Mouse (Mus musculus) telencephalon, adult 2 months (tissue): Measurements from ENCODE around the gene Mrpl51.
"Not testable (repeated sequence)": the region's sequence is repeated elsewhere in the genome, so short reads cannot be mapped to it uniquely, and the experiment has no call there.

Experiments used
- DNase-seq: peaks from one replicate; pipeline ENCODE4 v3.0.0-alpha.2; 2011; ENCODE audit warnings: low read depth, low spot score

The Mrpl51 gene

GRCm38 (mm10) chr6:125159773-125160557 lies 31.6 kb upstream of the Mrpl51 start:
- DNase-seq = no peak

GRCm38 (mm10) chr6:125160558-125160853 lies 31.1 kb upstream of the Mrpl51 start:
- no peak for DNase-seq

- DNase-seq = no peak
Observed at GRCm38 (mm10) chr6:125160854-125161760, 30.5 kb upstream of the Mrpl51 start.

GRCm38 (mm10) chr6:125161971-125162370 lies 29.6 kb upstream of the Mrpl51 start:
- not testable (repeated sequence) for DNase-seq

DNA sequence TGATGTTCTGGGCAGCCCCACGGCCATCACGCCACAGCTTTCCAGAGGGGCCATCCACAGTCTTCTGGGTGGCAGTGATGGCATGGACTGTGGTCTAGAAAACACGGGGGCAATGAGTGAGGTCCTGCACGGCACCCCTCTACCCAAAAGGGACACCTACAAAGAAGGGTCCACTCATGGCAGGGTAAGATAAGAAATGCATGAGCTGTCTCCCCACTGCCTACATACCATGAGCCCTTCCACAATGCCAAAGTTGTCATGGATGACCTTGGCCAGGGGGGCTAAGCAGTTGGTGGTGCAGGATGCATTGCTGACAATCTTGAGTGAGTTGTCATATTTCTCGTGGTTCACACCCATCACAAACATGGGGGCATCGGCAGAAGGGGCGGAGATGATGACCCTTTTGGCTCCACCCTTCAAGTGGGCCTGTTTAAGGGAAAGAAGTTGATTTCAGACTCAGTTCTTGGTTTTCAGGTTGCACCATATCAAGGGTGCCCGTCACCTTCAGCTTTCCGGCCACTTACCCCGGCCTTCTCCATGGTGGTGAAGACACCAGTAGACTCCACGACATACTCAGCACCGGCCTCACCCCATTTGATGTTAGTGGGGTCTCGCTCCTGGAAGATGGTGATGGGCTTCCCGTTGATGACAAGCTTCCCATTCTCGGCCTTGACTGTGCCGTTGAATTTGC lies 28.8 kb upstream of the Mrpl51 start:
- not testable (repeated sequence) for DNase-seq

GRCm38 (mm10) chr6:125163801-125164657 lies 27.6 kb upstream of the Mrpl51 start:
- no peak for DNase-seq

DNA sequence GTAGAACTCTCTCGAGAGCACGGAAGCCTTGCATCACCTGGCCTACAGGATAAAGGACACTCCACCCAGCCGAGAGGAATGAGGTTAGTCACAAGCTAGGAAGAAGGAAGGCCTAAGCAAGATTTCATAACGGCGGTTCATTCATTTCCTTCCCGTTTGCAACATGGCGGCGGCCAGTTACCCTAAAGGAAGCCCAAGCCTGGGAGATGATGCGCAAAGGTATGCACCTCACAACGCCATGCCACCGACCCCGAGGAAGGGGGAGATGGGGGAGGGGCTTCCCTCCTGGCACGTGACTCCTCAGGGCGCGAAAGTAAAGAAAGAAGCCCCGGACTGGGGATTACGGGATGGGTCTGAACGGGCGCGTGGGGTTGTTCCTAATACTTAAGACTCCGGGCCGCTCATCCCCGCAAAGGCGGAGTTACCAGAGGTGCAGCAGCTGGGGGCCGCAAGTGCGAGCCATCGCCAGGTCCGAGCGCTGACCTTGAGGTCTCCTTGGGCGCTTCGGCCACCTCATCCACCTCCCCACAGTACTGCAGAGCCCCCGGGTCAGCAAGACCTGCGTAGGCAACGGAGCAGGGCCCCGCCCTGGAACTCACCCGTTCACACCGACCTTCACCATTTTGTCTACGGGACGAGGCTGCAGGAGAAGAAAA lies 26.8 kb upstream of the Mrpl51 start:
- DNase-seq = no peak

GRCm38 (mm10) chr6:125165328-125165891 lies 26.2 kb upstream of the Mrpl51 start:
- DNase-seq = peak; percentile 97

GRCm38 (mm10) chr6:125166051-125166751 lies 25.4 kb upstream of the Mrpl51 start, which contains the start of gene Gapdh:
Gene Gapdh, minus strand, starts transcription at chr6:125166467.
- no peak for DNase-seq

GRCm38 (mm10) chr6:125166861-125167650 lies 24.5 kb upstream of the Mrpl51 start:
- no peak for DNase-seq

DNA sequence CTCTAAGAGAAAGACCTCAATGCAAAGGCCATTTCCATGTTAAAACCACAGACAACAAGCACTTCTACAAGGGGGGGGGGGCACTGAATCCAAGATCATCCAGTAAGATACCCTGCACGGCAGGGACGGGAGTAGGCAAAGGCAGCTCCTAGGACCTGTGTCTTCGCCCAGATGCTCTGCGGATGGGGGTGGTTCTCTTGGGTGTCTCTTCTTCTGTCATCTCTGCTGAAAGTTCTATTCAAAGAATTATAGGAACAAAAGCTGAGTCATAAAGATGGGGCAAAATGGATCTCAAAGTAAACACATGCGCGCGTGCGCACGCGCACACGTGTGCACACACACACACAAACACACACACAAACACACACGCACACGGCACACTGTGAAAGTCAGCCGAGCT lies 23.5 kb upstream of the Mrpl51 start:
- DNase-seq = no peak

GRCm38 (mm10) chr6:125170194-125170593 lies 21.4 kb upstream of the Mrpl51 start:
- no peak for DNase-seq

DNA sequence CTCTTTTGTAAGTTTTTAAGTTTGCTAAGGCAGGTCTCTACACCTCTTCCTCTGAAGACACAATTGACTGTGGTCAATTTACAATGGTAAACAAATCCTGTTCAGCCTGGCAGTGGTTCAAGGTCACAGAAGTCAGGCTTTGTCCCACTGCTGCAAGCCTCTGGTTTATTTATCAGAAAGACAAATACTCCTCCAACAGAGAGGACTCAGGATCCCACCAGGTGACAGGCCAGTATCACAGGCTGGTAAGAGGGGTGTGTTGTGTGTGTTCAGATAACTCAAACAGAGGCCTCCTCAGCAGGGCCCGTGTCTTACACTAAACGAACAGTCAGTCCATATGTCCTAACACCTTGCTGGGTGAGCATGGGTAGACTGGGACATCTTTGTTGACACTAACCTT lies 19.1 kb upstream of the Mrpl51 start:
- DNase-seq = no peak

GRCm38 (mm10) chr6:125173256-125173655 lies 18.3 kb upstream of the Mrpl51 start:
- no peak for DNase-seq

DNA sequence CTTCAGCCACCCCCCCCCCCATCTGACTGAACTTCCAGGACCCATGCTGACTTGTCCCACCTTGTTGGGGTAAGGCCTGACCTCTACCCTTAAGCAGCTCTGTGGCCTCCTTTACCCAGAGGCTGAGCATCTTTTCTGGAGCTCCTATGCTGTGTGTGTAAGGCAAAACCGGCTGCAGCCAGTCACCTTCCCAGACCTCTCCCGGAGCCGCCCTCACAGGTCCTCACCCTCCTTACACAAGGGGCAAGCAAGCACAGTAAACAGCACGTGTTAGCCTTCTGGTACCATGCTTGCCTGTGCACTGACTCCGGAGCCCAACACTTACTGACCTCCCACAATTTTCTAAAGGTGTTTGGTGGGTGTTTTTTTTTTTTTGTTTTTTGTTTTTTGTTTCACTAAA lies 16.1 kb upstream of the Mrpl51 start:
- no peak for DNase-seq

DNA sequence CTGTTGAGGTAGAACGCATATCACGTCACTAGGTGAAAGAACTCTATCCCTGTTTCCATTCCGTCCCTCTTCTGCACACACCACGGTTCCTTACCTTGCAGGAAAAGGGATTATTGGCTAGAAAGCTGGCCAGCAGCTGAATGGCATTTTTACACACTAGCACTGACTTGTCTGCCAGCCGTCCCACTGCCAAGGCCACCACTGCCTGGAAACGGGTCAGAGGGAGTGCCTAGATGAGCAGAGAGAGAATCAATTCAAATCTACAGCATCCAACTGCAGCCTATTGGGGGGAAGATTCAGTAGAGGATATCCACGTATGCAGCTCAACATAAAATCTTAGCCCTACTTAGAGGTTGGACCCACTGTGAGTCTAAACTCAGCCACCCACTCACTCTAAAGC lies 12.0 kb upstream of the Mrpl51 start:
- DNase-seq = no peak

DNA sequence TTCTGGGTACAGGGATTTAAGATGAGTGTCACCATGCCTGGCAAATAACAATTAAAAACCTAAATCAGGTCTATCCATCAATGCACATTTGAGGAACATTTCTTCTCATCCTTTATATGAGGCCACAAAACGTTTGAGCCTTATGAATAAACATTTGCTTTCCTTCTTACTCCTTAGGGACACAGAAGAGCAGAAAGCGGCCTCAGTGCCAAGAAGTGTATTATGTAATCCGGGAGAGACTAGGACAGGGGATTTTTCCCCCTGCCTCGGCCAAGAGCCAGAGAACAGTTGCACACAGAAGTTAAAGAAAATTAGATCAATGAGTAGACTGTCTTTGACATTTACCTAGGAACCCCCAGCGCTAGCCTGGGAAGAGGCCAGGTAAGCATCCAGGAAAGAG lies 9.5 kb upstream of the Mrpl51 start:
- no peak for DNase-seq

- no peak for DNase-seq
Observed at GRCm38 (mm10) chr6:125186203-125186602, 5.4 kb upstream of the Mrpl51 start.

- DNase-seq = no peak
Observed at GRCm38 (mm10) chr6:125190816-125191215, 785 bp upstream of the Mrpl51 start.
